In genomic region chr5:31602377-31602776, GRCm38 (mm10) we compare ENCODE assay signal across 8 mouse cellular contexts. TPM values are rescaled to one million over a fixed set of nuclear protein-coding genes. Genes with fewer than 3 reads are reported as not detected.
A peak's percentile ranks its signal among the peaks of the same experiment; 100 is the strongest.
DNase-seq lines count a peak whose midpoint lies in the region; ATAC-seq and TF ChIP-seq lines count a peak whose summit lies in the region.

No protein-coding gene starts in this region.

- H3K4me3 ChIP-seq in bone marrow macrophage, adult 2 months (ENCODE audit: insufficient read depth, low read length), result no peak overlapping the region
- no peak overlapping the region for H3K4me3 ChIP-seq in heart, embryonic 14.5 days (ENCODE audit: control insufficient read depth in 1 of 2, insufficient read depth in 1 of 2, low read depth in 1 of 2, low read length in 2 of 2)
- H3K4me3 ChIP-seq in hindbrain, embryonic 13.5 days, result no peak overlapping the region

- no peak for TF ChIP-seq CTCF in bone marrow macrophage, adult 2 months (IDR thresholded peaks at IDR 0.05; ENCODE audit: low read depth, low read length)

- no peaks in the 10 kb centered on the region for H3K36me3 ChIP-seq in heart, embryonic 14.5 days (ENCODE audit: control insufficient read depth, insufficient read depth, low read length)
- H3K36me3 ChIP-seq in hindbrain, embryonic 13.5 days, result no peaks in the 10 kb centered on the region

- TF ChIP-seq POLR2A in bone marrow macrophage, adult 2 months (IDR thresholded peaks at IDR 0.05; ENCODE audit: borderline replicate concordance, low read depth, low read length), result no peak

- intact Hi-C loops in left cerebral cortex, postnatal 36 days (cut with DNase I), result no loop called here

- H3K9me3 ChIP-seq in heart, embryonic 14.5 days (ENCODE audit: control insufficient read depth, low read length), result no peaks in the 10 kb centered on the region
- no peaks in the 10 kb centered on the region for H3K9me3 ChIP-seq in hindbrain, embryonic 13.5 days

- H3K4me1 ChIP-seq in bone marrow macrophage, adult 2 months (ENCODE audit: control insufficient read depth, insufficient read depth, low read length), result peaks cover 32% of the 10 kb centered on the region
- peaks cover 2 to 4% of the 10 kb centered on the region in 2 experiments for H3K4me1 ChIP-seq in heart, embryonic 14.5 days (ENCODE audit: control insufficient read depth in 2 of 2, insufficient read depth in 2 of 2, low read length in 2 of 2)
- H3K4me1 ChIP-seq in hindbrain, embryonic 13.5 days (replicated peaks), result no peaks in the 10 kb centered on the region

- WGBS in heart, embryonic 14.5 days, result 72% methylated on average over 1 of the region's 1 CpGs
- 96% methylated on average over 1 of the region's 1 CpGs for WGBS in hindbrain, embryonic 13.5 days

- H3K9ac ChIP-seq in heart, embryonic 14.5 days (ENCODE audit: low read length), result no peak overlapping the region
- H3K9ac ChIP-seq in hindbrain, embryonic 13.5 days, result no peak overlapping the region

- DNase-seq in layer of hippocampus, adult 8-10 months (ENCODE audit: low spot score in 2 of 2), result peak; percentile 29 to 30
- DNase-seq in layer of hippocampus, postnatal 14 days (ENCODE audit: low spot score in 2 of 2), result no peak
- DNase-seq in left cerebral cortex, postnatal 36 days (ENCODE audit: low spot score in 2 of 2), result peak; percentile 71
- peak; percentile 43 for DNase-seq in urinary bladder, adult 2 months (ENCODE audit: low spot score)

- H3K27ac ChIP-seq in bone marrow macrophage, adult 2 months (ENCODE audit: insufficient read depth, low read depth, low read length), result peak overlapping the region; percentile 63
- no peak overlapping the region for H3K27ac ChIP-seq in heart, embryonic 14.5 days (replicated peaks in 1 of 2; ENCODE audit: control insufficient read depth in 1 of 2, insufficient read depth in 1 of 2, low read depth in 2 of 2, low read length in 2 of 2)
- no peak overlapping the region for H3K27ac ChIP-seq in hindbrain, embryonic 13.5 days

- peak; percentile 50; the same call in 1 of the 2 replicates for ATAC-seq in heart, embryonic 14.5 days (ENCODE audit: insufficient number of reproducible peaks, insufficient read depth, low FRiP score, low read depth)
- ATAC-seq in neutrophil, adult 5-6 weeks (ENCODE audit: extremely low read depth, insufficient number of reproducible peaks, low FRiP score, poor library complexity, severe bottlenecking), result peak; percentile 92
- ATAC-seq in hindbrain, embryonic 13.5 days (ENCODE audit: low FRiP score), result no peak

- no peaks in the 10 kb centered on the region for H3K27me3 ChIP-seq in heart, embryonic 14.5 days (ENCODE audit: control insufficient read depth, insufficient read depth, low read length)
- H3K27me3 ChIP-seq in hindbrain, embryonic 13.5 days, result peaks cover 4% of the 10 kb centered on the region; the same call in 1 of the 2 replicates

- no peak overlapping the region for H3K4me2 ChIP-seq in heart, embryonic 14.5 days (ENCODE audit: low read length)
- H3K4me2 ChIP-seq in hindbrain, embryonic 13.5 days, result no peak overlapping the region

RNA-seq across cellular contexts. Expression of gene Mrpl33, which starts 5.6 kb away (rescaled TPM):
- total RNA-seq in layer of hippocampus, adult 8-10 months (2022), result 100 to 1,000 TPM in 1 of 4 experiments, 10 to 100 TPM in 3; 87.4 to 102 (median 95.8) TPM
- total RNA-seq in layer of hippocampus, postnatal 14 days (2021), result 100 to 1,000 TPM; 109 to 114 TPM
- polyA plus RNA-seq in bone marrow macrophage, adult 2 months (2012; ENCODE audit: insufficient read depth, insufficient read length, missing spikeins), result 131 and 193 TPM in 2 replicates
- 435 and 456 TPM in 2 replicates for polyA plus RNA-seq in heart, embryonic 14.5 days (2014; fragmentation: Nextera tagmentation; extraction: Ambion mirVana)
- total RNA-seq in left cerebral cortex, postnatal 36 days (2021), result 10 to 100 TPM; 82.6 to 94.8 TPM
- total RNA-seq in neutrophil, adult 5-6 weeks (2017), result 244 and 247 TPM in 2 replicates
- 174 and 196 TPM in 2 replicates for polyA plus RNA-seq in urinary bladder, adult 2 months (2012; rRNA removed)
- 183 and 197 TPM in 2 replicates for polyA plus RNA-seq in hindbrain, embryonic 13.5 days (2015; fragmentation: Nextera tagmentation; extraction: Ambion mirVana)

Comparison
In these comparisons a context has a peak if more than half of its experiments do, and no peak if none do; other contexts are left out.
1. DNase-seq: peak in layer of hippocampus, adult 8-10 months (2 of 2), left cerebral cortex, postnatal 36 days (2 of 2) and urinary bladder, adult 2 months (single experiment); none in layer of hippocampus, postnatal 14 days (0 of 2).